Mouse (Mus musculus): ENCODE results near the gene Sphk2.

The Sphk2 gene

DNA sequence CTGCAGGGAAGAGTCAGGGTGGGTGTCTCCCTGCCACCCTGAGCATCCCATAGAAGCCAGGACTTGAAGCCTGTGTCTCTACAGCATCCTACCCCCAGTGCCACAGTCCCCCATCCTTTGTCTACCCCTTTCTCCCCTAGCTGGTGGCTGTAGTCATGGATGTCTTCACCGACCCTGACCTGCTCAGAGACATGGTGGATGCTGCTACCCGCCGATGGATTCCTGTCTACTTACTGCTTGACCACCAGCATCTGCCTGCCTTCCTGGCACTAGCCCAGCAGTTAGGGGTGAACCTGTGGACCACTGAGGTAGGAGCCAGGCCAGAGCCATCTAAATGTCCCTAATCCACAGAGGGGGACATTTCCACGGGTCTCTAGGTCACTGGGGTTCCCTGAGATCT, 5.5 kb upstream of the Sphk2 start:
- DNase-seq, result no peak

DNA sequence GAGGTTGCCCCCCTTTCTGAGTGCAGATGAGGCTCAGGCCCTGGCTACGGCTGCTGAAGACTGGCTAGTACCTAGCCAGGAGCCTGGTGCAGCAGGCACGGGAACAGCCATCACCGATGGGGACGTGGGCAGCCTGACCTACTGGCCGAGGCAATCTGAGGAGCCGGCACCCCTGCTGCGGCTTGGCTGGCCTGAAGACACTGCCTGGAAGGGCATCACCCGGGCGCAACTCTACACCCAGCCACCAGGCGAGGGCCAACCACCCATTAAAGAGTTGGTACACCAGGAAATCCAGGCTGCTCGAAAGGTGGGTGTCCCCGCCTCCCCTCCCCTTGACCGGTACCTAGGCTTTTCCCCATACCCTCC, 4.5 kb upstream of the Sphk2 start:
- DNase-seq, result peak; percentile 32

DNA sequence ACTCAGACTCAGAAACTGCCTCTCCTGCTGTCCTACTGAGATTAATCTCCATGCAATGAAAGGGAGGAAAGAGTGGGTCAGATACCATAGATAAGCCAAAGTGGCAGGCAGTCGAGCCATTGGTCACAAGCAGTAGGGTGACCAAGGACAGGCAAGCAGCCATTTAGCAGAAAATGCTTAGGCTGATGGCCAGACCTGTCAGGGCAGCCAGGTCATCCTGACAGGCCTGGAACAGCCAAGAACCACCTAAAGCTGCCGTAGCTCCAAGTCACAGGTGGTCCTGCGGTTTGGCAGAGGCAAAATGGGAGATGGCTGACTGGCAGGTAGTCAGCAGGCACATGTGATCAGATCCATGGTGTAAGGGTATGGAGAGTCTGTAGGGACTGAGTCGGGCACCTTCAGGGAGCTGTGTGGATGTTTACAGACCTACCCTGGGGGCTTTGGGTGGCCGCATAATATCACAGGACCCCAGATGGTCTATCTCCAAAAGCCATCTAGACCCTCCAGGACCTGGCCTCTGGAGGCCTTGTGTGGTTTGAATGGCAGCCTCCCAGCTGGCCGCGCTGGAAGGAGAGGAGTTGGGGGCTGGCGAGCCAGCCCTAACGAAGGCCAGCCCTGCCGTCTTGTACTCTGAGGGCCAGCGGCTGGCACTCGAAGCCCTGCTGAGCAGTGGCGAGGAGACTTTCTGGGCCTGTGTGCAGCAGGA, 4.0 kb upstream of the Sphk2 start:
- peak; percentile 30 for DNase-seq

DNA sequence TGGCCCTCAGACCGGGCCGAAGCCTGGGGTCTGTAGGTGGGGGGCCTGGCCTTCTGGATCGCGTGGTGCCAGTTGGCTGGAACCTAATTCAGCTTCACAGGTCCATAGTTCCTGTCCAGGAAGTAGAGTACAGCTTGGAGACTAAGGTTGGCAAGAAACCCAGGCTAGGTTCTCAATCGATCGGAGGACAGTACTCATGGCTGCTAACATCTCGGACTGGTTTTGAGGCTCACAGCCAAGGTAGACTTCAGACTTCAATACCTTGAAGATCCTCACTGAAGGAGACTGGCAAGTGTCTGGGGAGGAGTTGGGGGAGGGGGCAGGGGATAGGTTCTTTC, 3.4 kb upstream of the Sphk2 start:
- DNase-seq, result no peak

DNA sequence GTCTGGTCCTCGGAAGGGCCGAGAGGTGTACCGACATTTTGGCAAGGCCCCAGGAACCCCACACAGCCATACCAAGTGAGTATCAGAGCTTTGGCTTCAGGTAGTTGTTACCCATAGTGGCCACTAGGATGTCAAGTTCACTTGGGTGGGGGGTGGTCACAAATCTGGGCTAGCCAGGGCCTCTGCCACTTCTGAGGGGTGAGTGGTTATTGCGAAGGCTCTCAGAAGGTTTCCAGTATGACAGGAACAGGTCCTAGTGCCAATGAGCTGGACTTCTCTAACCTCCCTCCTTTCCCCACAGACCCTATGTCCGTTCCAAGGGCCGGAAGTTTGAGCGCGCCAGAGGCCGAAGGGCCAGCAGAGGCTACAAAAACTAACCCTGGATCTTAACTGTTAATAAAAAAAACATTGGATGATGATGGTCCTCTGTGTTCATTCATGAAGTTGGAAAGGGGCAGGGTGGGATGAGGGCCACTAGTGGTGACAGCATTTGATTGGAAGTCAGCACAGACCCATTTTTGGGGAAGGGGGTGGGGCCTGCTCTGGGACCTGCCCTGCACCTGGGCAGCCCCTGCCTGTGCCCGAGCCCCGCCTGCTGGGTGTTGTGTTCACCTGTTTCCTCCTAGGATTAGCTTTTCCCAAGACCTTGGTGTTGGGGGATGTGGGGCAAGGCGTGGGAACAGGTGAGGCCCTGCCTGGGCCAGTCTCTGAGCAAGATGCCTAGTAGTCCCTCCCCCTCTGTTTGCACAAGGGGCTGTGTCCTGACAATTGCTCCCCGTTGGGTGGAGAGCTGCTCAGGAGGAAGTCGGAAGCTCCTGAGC, 2.8 kb upstream of the Sphk2 start, which contains the start of gene Fam83e:
Fam83e (plus strand) TSS at position 800 of the 821 bp plus-strand sequence.
- peak; percentile 27 for DNase-seq

DNA sequence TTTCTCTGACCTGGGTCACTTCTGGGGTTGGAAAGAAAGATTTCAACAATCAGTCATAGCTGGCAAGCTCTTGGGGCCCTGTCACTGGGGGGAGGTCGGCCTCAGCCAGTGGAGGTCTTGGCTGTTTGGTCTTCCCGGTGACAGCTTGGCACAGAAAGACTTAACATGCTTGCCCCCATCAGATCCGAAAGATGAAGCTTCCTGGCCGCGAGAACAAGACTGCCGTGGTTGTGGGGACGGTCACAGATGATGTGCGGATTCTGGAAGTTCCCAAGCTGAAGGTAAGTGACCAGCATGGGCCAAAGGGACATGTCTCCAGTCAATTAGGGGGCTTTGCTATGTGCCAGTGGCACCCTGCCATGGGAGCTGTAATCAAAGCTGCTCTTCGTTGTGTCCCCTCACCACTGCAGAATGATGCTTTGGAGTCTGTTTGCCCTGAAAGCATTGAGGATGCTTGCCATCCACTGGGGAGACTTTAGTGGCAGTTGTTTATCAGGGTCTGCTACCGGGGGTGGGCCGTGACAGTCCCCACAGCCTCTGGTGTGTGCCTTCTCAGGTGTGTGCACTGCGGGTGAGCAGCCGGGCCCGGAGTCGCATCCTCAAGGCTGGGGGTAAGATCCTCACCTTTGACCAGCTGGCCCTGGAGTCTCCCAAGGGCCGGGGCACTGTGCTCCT, 2.1 kb upstream of the Sphk2 start:
- no peak for DNase-seq

DNA sequence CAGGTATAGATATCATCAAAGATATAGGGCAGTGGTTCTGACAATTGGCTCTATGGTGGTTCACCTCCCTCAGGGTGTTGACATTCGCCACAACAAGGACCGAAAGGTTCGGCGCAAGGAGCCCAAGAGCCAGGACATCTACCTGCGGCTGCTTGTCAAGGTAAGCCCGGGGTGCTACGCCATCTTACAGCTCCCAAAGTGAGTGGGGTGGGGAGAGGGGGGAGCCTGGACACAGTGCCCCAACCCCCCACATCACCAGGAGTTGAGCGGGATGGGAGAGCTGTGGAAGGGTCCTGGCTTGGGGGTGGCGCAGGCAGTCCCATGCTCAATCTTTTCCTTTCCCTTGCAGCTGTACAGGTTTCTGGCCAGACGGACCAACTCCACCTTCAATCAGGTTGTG, 1.4 kb upstream of the Sphk2 start:
- DNase-seq, result peak; percentile 25

DNA sequence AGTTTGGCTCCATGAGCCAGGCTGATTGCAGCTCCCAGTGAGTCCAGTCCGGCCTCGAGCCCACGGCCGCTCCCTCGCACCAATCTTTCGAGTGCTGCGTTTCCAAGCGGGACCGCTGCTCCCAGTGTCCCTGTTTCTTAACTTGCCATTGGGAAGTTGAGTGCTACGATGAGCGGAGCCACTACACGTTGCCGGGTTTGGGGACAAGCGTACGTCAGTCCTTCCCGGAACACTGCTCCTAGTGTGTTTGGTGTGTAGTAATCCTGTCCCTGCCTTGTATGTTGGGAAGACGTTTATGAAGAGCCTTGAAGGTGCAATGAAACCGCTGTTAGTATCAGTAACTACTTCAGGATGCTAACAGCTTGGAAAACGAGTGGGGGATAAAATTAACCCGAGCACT, 529 bp upstream of the Sphk2 start:
- no peak for DNase-seq

DNA sequence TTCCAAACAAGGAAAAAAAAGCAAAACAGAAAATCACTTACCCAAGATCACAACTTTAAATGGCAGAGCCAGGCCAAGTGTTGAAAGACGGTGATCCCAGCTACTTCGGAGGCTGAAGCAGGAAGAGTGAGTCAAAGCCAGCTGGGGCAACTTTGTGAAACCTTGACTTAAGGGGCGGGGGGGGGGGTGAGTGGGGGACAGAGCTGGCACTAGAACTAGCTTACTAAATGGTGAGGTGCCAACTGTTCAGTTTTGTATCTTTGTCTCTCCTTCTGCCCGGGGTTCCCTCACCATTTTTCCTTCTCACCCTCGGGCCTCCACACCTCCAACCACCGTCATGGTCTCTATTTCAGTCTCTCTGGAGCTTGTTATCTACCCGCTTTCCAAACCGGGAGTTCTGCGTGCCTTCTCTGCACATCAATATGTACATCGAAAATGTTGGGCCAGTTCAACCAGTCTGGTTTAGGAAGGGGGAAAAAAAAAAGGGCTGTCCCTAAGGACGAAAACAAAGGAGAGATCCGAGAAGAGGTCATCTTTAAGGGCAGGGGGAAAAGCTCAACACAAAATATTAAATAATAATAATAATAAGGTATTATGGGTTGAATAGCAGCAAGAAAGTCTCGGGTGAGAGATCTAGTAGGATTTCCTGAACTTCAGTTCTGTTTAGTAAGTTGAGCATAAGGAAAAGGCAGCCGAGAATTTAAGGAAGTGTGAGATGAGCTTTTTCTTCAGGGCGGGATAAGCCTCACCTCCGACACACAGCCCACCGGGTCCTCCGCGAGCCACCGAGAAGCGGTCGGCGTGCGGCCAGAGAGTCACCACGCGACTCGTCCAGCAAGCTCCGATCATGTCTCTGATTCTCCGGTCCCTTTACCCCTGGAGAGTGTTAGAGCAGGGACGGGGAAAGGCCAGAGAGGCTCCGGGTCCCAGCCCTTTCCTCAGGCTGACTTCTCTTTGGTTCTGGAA, 567 bp downstream of the Sphk2 start:
- no peak for DNase-seq

DNA sequence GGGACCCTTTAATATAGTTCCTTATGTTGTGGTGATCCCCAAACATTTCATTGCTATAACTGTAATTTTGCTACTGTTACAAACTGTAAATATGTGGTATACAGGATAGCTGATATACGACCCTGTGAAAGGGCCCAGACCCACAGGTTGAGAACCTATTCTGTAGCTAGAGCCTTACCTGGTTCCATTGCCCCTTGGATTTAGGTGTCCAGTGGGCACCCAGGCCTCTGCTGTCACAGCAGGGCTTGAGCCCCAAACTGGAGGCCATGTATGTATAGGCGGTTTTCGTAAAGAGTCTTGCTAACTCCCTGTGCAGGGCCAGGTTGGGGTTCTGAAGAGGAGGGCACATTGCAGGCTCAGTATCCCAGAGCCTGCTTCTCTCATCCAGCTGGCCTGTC, 1.3 kb downstream of the Sphk2 start:
- no peak for DNase-seq

DNA sequence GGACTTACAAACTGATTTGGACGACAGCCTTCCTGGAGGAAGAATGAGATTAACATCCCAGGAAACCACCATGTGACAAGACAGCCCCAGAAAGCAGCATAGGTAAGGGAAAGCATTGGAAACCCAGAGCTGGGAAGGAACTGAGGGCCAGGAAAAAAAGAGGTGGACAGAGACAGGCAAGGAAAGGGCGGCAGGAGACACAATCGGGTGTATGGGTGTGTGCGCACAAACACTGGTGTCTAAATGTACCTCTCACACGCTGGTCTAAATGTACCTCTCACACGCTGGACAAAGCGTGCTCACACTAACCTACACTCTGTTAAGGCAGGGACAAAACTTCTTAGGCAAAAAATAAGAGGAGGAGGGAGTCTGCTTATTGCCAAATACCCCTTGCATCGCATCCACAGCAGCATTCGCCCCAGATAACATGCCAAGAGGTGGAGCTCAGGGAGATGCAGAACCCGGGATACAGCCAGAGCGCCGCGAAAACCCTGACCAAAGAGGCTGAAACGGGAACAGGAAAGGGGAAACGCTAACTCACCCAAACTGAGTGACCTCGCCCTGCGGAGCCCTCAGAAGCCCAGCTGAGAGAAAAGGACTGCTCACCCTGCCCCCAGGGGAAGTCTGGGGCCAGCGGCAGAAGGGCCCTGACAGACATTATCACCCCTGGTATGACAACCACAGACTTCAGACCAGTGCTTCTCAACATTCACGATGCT, 1.9 kb downstream of the Sphk2 start:
- peak; percentile 35 for DNase-seq

DNA sequence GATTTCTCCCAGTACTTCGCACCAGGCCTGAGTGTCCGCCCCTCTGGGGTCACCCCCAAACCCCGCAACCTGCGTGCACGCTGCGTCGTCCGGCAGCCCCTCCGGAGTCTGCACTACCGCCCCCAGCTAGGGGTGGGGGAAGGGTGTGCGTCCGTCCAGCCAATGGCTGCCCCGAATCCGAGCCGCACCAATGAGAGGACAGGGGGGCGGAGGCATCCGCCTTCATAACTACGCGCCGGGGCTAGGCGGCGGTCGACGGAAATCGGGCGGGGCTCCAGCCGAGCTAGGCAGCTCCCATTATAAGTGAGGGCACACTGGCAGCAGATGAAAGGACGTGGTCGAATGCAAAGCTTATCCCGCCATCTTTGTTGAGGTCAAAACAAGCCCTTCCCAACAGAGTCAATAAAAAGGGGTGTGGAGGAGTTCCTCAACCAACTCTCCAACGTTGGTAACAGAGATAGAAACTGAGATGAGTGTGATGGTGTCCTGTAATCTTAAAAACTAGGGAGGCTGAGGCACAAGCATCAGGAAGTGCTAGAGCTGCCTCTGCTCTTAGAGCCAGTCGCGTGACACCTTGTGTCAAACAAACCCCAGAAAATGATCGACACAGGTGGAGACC, 2.6 kb downstream of the Sphk2 start, which contains the start of gene Rpl18:
Rpl18 (plus strand) TSS at position 368 of the 619 bp plus-strand sequence.
- peak; percentile 96 for DNase-seq

DNA sequence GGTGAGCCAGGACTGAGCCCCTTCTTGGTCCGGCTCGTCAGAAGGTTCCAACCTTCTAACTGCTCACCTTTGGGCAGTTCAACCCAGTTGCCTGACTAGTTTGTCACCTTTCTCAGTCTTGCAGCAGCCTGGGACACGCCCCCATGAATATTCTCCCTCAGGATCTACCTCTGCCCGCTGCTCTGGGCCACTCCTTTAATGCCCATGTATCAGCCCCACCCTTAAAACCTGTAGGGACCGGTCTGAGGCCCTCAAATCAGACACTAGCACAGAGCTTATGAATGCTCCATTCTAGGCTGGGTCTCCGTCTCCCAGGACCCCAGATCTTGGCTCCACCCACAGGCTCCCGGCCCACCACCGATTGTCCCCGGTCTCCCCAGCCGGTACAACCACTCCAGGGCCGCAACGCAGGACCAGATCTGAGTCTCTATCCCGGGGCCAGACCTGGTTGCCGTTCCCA, 3.1 kb downstream of the Sphk2 start:
- DNase-seq, result no peak

DNA sequence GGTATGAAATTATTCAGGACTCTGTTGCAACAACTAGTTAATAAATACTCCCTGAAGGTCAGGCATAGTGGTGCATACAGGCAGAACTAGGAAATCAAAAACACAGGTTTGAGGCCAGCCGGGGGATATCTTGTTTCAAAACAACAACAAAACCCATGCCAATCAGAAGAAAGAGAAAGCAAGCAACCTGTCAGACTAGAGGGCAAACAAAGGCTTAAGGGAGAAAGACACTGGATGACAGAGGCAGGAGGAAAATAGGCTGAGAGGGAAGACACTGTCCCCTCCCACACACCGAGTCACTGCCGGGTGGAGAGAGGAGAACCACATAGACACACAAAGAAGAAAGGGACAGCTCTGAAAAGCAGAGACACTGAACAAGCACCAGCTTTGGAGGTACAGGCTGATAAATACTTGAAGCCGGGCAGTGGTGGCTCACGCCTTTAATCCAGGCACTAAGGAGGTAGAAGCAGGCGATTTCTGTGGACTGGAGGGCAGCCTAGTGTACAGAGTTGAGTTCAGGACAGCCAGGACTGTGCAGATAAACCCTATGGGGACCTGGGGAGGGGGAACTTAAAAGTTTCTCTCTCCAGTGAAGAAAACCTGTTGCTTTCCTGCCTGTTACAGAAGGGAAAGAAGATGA, 3.8 kb downstream of the Sphk2 start:
- DNase-seq, result no peak

DNA sequence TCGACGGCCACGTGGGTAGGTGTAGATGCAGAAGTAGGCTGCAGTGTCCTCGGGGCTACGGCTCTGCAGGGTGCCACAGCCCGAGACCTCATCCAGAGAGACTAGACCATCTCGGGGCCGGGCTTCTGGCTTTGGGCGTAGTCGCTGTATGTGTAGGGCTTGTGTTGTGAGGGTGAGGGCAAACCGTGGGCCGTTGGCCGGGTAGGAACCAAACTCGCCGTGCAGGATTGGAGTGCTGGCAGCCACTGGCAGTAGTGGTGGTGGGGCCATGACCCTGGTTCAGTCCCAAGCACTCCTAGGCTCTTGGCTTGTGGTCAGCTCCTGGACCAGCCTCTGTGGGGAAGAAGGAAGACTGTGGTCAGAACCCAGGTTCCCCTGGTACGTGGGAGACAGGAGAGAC, 4.4 kb downstream of the Sphk2 start:
- DNase-seq, result peak; percentile 49

DNA sequence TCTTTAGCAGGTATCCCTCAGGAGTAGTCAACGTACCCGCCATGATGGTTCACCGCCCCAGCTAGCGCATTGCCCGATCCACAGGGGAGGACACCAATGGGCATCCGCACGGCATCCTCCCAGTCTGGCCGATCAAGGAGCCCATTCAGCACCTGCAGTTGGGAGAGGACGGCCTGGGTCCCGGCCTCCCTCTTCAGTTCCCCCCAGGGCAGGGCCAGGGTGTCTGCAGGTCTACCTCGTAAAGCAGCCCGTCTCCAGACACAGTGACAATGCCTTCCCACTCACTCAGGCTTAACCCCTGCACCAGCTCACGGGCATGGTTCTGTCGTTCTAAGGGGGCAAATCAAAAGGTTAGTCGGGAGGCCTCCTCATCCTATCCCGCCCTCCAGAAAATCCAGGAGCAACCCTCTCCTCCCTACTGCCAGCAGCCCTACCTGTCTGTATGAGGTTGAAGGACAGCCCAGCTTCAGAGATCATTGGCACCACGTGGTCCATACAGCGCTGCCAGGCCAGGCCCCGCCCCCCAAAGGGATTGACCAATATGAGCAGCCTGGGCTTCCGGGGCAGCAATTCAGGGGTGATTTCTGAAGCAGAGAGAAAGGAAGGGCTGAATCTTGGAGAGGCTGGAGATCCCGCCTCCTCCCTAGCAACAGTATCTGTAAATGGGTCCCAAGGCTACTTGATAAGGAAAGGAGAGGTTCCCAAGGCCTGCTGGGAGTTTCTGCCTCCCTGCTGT, 5.6 kb downstream of the Sphk2 start:
- DNase-seq, result peak; percentile 51

DNA sequence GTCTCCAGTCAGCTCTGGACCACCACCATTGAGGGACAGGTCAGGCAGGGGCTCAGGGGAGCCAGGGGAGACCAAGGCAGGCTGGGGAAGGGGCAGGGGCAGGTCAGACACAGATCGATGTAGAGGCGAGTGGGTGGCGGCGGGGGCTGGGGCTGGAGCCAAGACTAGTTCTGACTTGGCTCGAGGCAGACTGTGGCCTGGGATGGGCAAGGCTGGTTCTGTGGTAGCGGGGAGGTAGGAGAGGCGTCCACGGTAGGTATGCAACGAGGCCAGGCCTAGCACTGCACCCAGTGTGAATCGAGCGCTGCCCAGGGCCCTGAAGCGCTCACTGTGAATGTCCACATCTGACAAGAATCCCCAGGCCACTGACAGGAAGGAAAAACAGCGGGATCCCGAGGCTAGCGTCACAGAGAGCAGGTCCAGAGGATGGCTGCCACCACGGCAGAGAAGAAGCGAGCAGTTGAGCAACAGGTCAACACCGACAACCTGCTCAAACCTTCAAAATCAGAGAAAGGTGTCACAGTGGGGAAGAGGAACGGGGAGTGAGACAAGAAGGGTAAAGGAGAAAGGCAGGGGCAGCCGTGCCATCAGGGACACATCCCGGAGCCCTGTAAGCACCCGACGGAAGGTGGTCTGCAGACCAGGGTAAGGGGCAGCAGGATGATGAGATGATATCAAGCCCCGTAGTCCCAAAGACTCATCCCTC, 6.3 kb downstream of the Sphk2 start:
- DNase-seq, result peak; percentile 46

DNA sequence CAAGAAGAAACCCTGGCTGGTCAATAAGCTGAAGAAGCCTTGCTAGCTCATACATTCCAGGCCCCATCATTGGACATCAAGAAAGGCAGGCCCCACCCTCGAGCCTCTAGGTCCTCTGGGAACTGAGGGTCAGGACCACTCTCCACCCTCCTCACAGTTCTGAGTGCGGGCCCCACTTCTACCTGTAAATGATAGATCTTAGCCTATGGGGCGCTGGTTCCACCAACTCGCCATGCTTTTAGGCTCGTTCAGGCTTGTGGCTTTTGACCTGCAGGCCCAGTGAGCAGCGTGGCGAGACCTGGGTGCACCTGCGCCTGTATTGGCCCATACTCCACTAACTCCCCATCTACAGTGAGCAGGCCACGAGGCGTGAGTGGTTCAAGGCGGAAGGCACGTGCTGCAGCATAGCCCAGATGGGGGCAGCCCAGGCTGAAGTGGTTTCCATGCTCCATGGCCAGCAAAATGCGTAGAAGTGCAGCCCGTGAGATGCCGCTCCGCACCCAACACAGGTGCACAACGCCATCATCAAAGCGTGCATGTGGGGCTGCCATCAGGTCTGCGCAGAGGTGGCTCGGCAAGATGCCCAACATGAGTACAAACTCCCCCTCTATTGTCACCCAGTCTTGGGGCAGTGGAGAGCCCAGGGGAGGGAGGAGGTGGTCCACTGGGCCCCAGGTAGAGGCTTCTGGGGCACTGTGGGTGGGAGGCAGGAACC, 7.2 kb downstream of the Sphk2 start:
- DNase-seq, result peak; percentile 36
